In the genomic region with DNA sequence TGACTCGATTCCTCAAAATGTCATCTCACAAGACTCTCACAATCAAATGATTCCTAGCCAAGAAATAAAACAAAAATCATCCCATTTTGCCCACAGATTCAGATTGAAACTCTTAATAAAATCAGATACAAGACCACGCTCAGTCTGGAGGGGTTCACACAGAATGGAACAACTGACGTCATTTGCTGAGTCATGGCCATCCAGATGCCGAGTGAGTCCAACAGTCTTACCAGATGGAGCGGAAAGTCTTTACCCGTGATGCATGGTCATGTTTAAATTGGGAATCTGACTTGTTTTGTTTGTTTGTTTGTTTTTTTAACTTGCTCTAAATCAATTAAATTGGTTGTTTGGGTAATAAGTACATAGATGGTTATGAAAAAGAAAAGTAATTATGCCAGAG, we compare ENCODE assay signal across 18 mouse cellular contexts. TPM values are rescaled to one million over a fixed set of nuclear protein-coding genes. Genes with fewer than 3 reads are reported as not detected.
DNase-seq lines count a peak whose midpoint lies in the region.
"Had no signal": no experiment of that assay in that cellular context is flagged by ENCODE, and none has a peak within 500 bp of the region (broad histone marks: within the 10 kb centered on the region; RNA-seq: fewer than 3 reads in every experiment).

No protein-coding gene starts in this region.

- intact Hi-C loops in heart, postnatal 14 days (cut with DNase I): no loop called here

- peak; percentile 46 for DNase-seq in 3T3-L1 (ENCODE audit: low read depth, low spot score)
- DNase-seq in CD4-positive helper T cell, adult 2 months (ENCODE audit: low read depth, low spot score): peak; percentile 31
- peak; percentile 26 for DNase-seq in MN1 (ENCODE audit: low spot score)
- DNase-seq in brain, adult 2 months (ENCODE audit: low read depth, low spot score): peak; percentile 64
- no peak for DNase-seq in left cerebral cortex, adult 9 months (ENCODE audit: low spot score in 2 of 2)
- DNase-seq in heart, postnatal 14 days: no peak
- no peak for DNase-seq in ovary, postnatal 36 days (ENCODE audit: low spot score)
- no peak for DNase-seq in gastrocnemius, adult 18-20 months (ENCODE audit: low spot score)
- DNase-seq: adrenal gland, postnatal 14 days; cerebellum, adult 11-12 months; cerebellum, adult 9-10 months; cerebellum, postnatal 14 days; forebrain, postnatal 0 days; gastrocnemius, postnatal 10 days; gastrocnemius, postnatal 36 days; heart, adult 2 months; kidney, adult 18-20 months; kidney, adult 9 months had no signal

RNA-seq across cellular contexts. Expression of a gene that starts 7.3 kb away (rescaled TPM):
- 10 to 100 TPM; 28.4 to 28.6 TPM for total RNA-seq in heart, postnatal 14 days (2021)
- 10 to 100 TPM; 26.1 to 28.5 TPM for total RNA-seq in gastrocnemius, adult 18-20 months (2021)

Comparison
In these comparisons a context has a peak if more than half of its experiments do, and no peak if none do; other contexts are left out.
1. DNase-seq: peak in 3T3-L1 (single experiment), CD4-positive helper T cell, adult 2 months (single experiment), MN1 (single experiment) and brain, adult 2 months (single experiment); none in left cerebral cortex, adult 9 months (0 of 2), heart, postnatal 14 days (0 of 2), ovary, postnatal 36 days (single experiment) and gastrocnemius, adult 18-20 months (single experiment).